Mouse (Mus musculus) heart, adult 2 months (tissue): ENCODE results near the gene Gm20503. TPM values are rescaled to one million over a fixed set of nuclear protein-coding genes. Genes with fewer than 3 reads are reported as not detected.

Source experiments
- DNase-seq, 2 experiments: peaks; one replicate each; pipeline ENCODE4 v3.0.0; 2021
- H3K27ac ChIP-seq: fragments of 200-600 bp; 2 replicates; pipeline ENCODE4 v1.8.1; 2022
- H3K27me3 ChIP-seq: fragments of 200-500 bp; 2 replicates; pipeline ENCODE4 v1.6.1; 2012; ENCODE audit warnings: mild to moderate bottlenecking, low read length, inconsistent platforms, mixed read lengths; ENCODE audit not compliant: control insufficient read depth, insufficient read depth
- H3K36me3 ChIP-seq: fragments of 200-500 bp; 2 replicates; pipeline ENCODE4 v1.6.1; 2012; ENCODE audit warnings: low read length, inconsistent platforms; ENCODE audit not compliant: control insufficient read depth, insufficient read depth
- H3K4me1 ChIP-seq: fragments of 200-500 bp; 2 replicates; pipeline ENCODE4 v1.6.1; 2011; ENCODE audit warnings: low read length; ENCODE audit not compliant: control insufficient read depth, insufficient read depth
- H3K4me3 ChIP-seq: fragments of 200-600 bp; 2 replicates; pipeline ENCODE4 v1.8.1; 2022
- H3K79me2 ChIP-seq: fragments of 200-500 bp; replicated peaks from 2 replicates; pipeline ENCODE4 v1.6.1; 2012; ENCODE audit warnings: mild to moderate bottlenecking, inconsistent platforms, low read length, moderate library complexity, mixed read lengths; ENCODE audit not compliant: control insufficient read depth, insufficient read depth
- H3K9ac ChIP-seq: fragments of 200-500 bp; 2 replicates; pipeline ENCODE4 v1.6.1; 2012; ENCODE audit warnings: low read depth, mild to moderate bottlenecking, control low read depth, inconsistent platforms, low read length, mixed read lengths
- CTCF ChIP-seq: fragments of 200-600 bp; IDR thresholded peaks from 2 replicates; pipeline ENCODE4 v1.8.1; 2022; ENCODE audit warnings: antibody characterized with exemption, mild to moderate bottlenecking, moderate library complexity
- EP300 ChIP-seq: fragments of 200-500 bp; IDR thresholded peaks from 2 replicates; pipeline ENCODE4 v1.6.1; 2011; ENCODE audit warnings: low read depth, low read length, control low read depth; ENCODE audit not compliant: insufficient read depth
- POLR2A ChIP-seq: fragments of 200-500 bp; IDR thresholded peaks from 2 replicates; pipeline ENCODE4 v1.6.1; 2011; ENCODE audit warnings: mild to moderate bottlenecking, low read depth, low read length, control low read depth; ENCODE audit not compliant: insufficient read depth
- WGBS: fragments of 180-500 bp; shearing (Covaris S2); methylation state at CpG from one replicate; pipeline ENCODE4 v1.1.7; 2018; 5-methylcytosine and 5-hydroxymethylcytosine counted together
- intact Hi-C: fragments of 180-260 bp; cut with DNase I; formaldehyde crosslinking; loops from one replicate; pipeline ENCODE4 v1.15.1; 2025
- polyA plus RNA-seq: library from polyadenylated mRNA; depleted of rRNA; stranded (reverse); fragments of >200 nt; gene quantifications from 2 replicates; pipeline ENCODE4 v1.2.3, GENCODE M21; 2012
- total RNA-seq, 2 experiments: library from RNA; stranded (reverse); gene quantifications; 2 replicates each; pipeline ENCODE4 v1.2.3; 2021

Gene Gm20503
- total and polyA plus RNA-seq, 3 experiments = 5.7 TPM; not detected in 1

GRCm38 (mm10) chr4:59034918-59035785, 32.1 kb downstream of the Gm20503 start, which contains the start of gene Gng10:
Gene Gng10 (plus strand): TSS chr4:59035088.
- WGBS = 10% methylated on average over 76 of the region's 76 CpGs
- intact Hi-C loops = loop anchor here (1.0 kb wide), 1 partner anchor 50 kb away; no protein-coding TSS in a partner anchor
- H3K79me2 ChIP-seq = no peaks in the 10 kb centered on the region; the same call in 1 of the 2 replicates
- peak; percentile 81 to 83 for DNase-seq
- TF ChIP-seq EP300 (0 out of 2 replicates have a peak, but pooled peaks have one; percentile 17), POLR2A (no peak; the same call in 1 of the 2 replicates), CTCF (peak; percentile 50)
- peaks cover 3% of the 10 kb centered on the region; the same call in 1 of the 2 replicates for H3K4me1 ChIP-seq
- H3K4me3 ChIP-seq = peak within 1 kb of the TSS; percentile 77
- H3K36me3 ChIP-seq = no peaks in the 10 kb centered on the region
- peak within 1 kb of the TSS; percentile 97 for H3K9ac ChIP-seq
- H3K27ac ChIP-seq = peak within 1 kb of the TSS; percentile 73
- H3K27me3 ChIP-seq = no peaks in the 10 kb centered on the region

- Histone ChIP-seq H3K27me3 (no peaks in the 10 kb centered on the region), H3K4me1 (peaks cover 3% of the 10 kb centered on the region; the same call in 1 of the 2 replicates), H3K27ac (no peak overlapping the region; the same call in 1 of the 2 replicates), H3K79me2 (no peaks in the 10 kb centered on the region; the same call in 1 of the 2 replicates), H3K4me3 (peak overlapping the region; percentile 77), H3K36me3 (no peaks in the 10 kb centered on the region), H3K9ac (no peak overlapping the region)
- intact Hi-C loops = loop anchor here (1.0 kb wide), 2 partner anchors 34 to 51 kb away; no protein-coding TSS in a partner anchor
- WGBS = 66% methylated on average over 18 of the region's 18 CpGs
- TF ChIP-seq POLR2A (no peak), CTCF (no peak), EP300 (no peak)
- no peak for DNase-seq
Observed at GRCm38 (mm10) chr4:59035786-59036350, 32.9 kb downstream of the Gm20503 start.

GRCm38 (mm10) chr4:59036490-59037127, 33.6 kb downstream of the Gm20503 start:
- Histone ChIP-seq H3K9ac (no peak overlapping the region), H3K27me3 (no peaks in the 10 kb centered on the region), H3K4me1 (peaks cover 3% of the 10 kb centered on the region; the same call in 1 of the 2 replicates), H3K36me3 (no peaks in the 10 kb centered on the region), H3K79me2 (no peaks in the 10 kb centered on the region; the same call in 1 of the 2 replicates), H3K4me3 (no peak overlapping the region; the same call in 1 of the 2 replicates), H3K27ac (no peak overlapping the region)
- no peak for TF ChIP-seq EP300
- peak; percentile 93 for TF ChIP-seq CTCF
- TF ChIP-seq POLR2A = no peak
- peak; percentile 75 to 77 for DNase-seq
- intact Hi-C loops = loop anchor here (1.0 kb wide), 1 partner anchor 34 kb away; no protein-coding TSS in a partner anchor
- 40% methylated on average over 13 of the region's 13 CpGs for WGBS

- 70% methylated on average over 3 of the region's 3 CpGs for WGBS
- Histone ChIP-seq H3K36me3 (no peaks in the 10 kb centered on the region), H3K4me3 (no peak overlapping the region), H3K27ac (no peak overlapping the region), H3K4me1 (peaks cover 3% of the 10 kb centered on the region; the same call in 1 of the 2 replicates), H3K9ac (no peak overlapping the region), H3K27me3 (no peaks in the 10 kb centered on the region), H3K79me2 (no peaks in the 10 kb centered on the region; the same call in 1 of the 2 replicates)
- intact Hi-C loops = no loop called here
- no peak for TF ChIP-seq EP300
- TF ChIP-seq POLR2A = no peak
- no peak for TF ChIP-seq CTCF
- DNase-seq = no peak
Observed at GRCm38 (mm10) chr4:59037525-59037924, 34.5 kb downstream of the Gm20503 start.

GRCm38 (mm10) chr4:59040397-59041287, 37.6 kb downstream of the Gm20503 start:
- no peak for TF ChIP-seq POLR2A
- TF ChIP-seq CTCF = no peak
- no peak for TF ChIP-seq EP300
- H3K27me3 ChIP-seq = no peaks in the 10 kb centered on the region

More at GRCm38 (mm10) chr4:59040397-59041287, 37.6 kb downstream of the Gm20503 start:
- intact Hi-C loops = no loop called here
- Histone ChIP-seq H3K9ac (no peak overlapping the region), H3K36me3 (no peaks in the 10 kb centered on the region), H3K4me1 (peaks cover 3% of the 10 kb centered on the region; the same call in 1 of the 2 replicates), H3K27ac (no peak overlapping the region), H3K79me2 (no peaks in the 10 kb centered on the region; the same call in 1 of the 2 replicates), H3K4me3 (no peak overlapping the region)
- 81% methylated on average over 11 of the region's 11 CpGs for WGBS
- no peak for DNase-seq
